27 mouse cellular contexts compared by ENCODE assay signal in genomic region chr5:99587994-99588393, GRCm38 (mm10).
DNase-seq lines count a peak whose midpoint lies in the region; ATAC-seq and TF ChIP-seq lines count a peak whose summit lies in the region.
"Had no signal": no experiment of that assay in that cellular context is flagged by ENCODE, and none has a peak within 500 bp of the region (broad histone marks: within the 10 kb centered on the region; RNA-seq: fewer than 3 reads in every experiment).

No protein-coding gene starts in this region.

- H3K9ac ChIP-seq in forebrain, embryonic 16.5 days (replicated peaks; ENCODE audit: low read depth, low read length), result no peak overlapping the region
- no peak overlapping the region for H3K9ac ChIP-seq in forebrain, embryonic 14.5 days (ENCODE audit: low read length)
- no peak overlapping the region for H3K9ac ChIP-seq in midbrain, embryonic 16.5 days (ENCODE audit: low read depth, low read length)
- H3K9ac ChIP-seq: embryonic facial prominence, embryonic 12.5 days; embryonic facial prominence, embryonic 15.5 days; forebrain, embryonic 12.5 days; heart, embryonic 12.5 days; heart, embryonic 15.5 days; hindbrain, embryonic 12.5 days; hindbrain, embryonic 15.5 days had no signal

- peaks cover 14% of the 10 kb centered on the region for H3K4me1 ChIP-seq in forebrain, embryonic 16.5 days (replicated peaks; ENCODE audit: control insufficient read depth, insufficient read depth, low read length)
- no peaks in the 10 kb centered on the region; the same call in 1 of the 2 replicates for H3K4me1 ChIP-seq in forebrain, embryonic 14.5 days (ENCODE audit: control insufficient read depth, insufficient read depth, low read length)
- H3K4me1 ChIP-seq in midbrain, embryonic 16.5 days (ENCODE audit: control insufficient read depth, insufficient read depth, low read length), result peaks cover 13% of the 10 kb centered on the region
- H3K4me1 ChIP-seq: embryonic facial prominence, embryonic 12.5 days; forebrain, embryonic 12.5 days; heart, embryonic 12.5 days; heart, embryonic 15.5 days; hindbrain, embryonic 12.5 days had no signal

- intact Hi-C loops in left cerebral cortex, adult 2 months (cut with DNase I), result no loop called here
- intact Hi-C loops in left cerebral cortex, postnatal 4 days (cut with DNase I), result loop anchor here (10.0 kb wide), 1 partner anchor 333 kb away; no protein-coding TSS in a partner anchor

- WGBS in forebrain, embryonic 16.5 days, result 62% methylated on average over 5 of the region's 5 CpGs
- 76% methylated on average over 5 of the region's 5 CpGs for WGBS in forebrain, embryonic 14.5 days
- 75% methylated on average over 5 of the region's 5 CpGs for WGBS in midbrain, embryonic 16.5 days

- H3K27ac ChIP-seq in forebrain, embryonic 16.5 days (ENCODE audit: low read length), result peak overlapping the region; percentile 41; the same call in 1 of the 2 replicates
- no peak overlapping the region for H3K27ac ChIP-seq in forebrain, embryonic 14.5 days (ENCODE audit: low read depth, low read length)
- H3K27ac ChIP-seq in left cerebral cortex, adult 2 months, result peak overlapping the region; percentile 77
- no peak overlapping the region for H3K27ac ChIP-seq in midbrain, embryonic 16.5 days (ENCODE audit: low read length)
- H3K27ac ChIP-seq: embryonic facial prominence, embryonic 12.5 days; embryonic facial prominence, embryonic 15.5 days; forebrain, embryonic 12.5 days; gastrocnemius, adult 2 months; heart, embryonic 15.5 days; hindbrain, embryonic 12.5 days; hindbrain, embryonic 15.5 days had no signal

- H3K36me3 ChIP-seq in forebrain, embryonic 16.5 days (ENCODE audit: control insufficient read depth, insufficient read depth), result no peaks in the 10 kb centered on the region
- no peaks in the 10 kb centered on the region for H3K36me3 ChIP-seq in forebrain, embryonic 14.5 days (ENCODE audit: control insufficient read depth, insufficient read depth, low read length)
- no peaks in the 10 kb centered on the region for H3K36me3 ChIP-seq in midbrain, embryonic 16.5 days (ENCODE audit: control insufficient read depth, insufficient read depth, low read length)
- H3K36me3 ChIP-seq: embryonic facial prominence, embryonic 12.5 days; embryonic facial prominence, embryonic 15.5 days; forebrain, embryonic 12.5 days; heart, embryonic 12.5 days; heart, embryonic 15.5 days; hindbrain, embryonic 12.5 days; hindbrain, embryonic 15.5 days had no signal

- no peak overlapping the region for H3K4me3 ChIP-seq in forebrain, embryonic 16.5 days (replicated peaks; ENCODE audit: low read length)
- no peak overlapping the region for H3K4me3 ChIP-seq in forebrain, embryonic 14.5 days (ENCODE audit: low read depth, low read length)
- H3K4me3 ChIP-seq in left cerebral cortex, adult 2 months, result no peak overlapping the region; the same call in 1 of the 2 replicates
- H3K4me3 ChIP-seq in midbrain, embryonic 16.5 days (ENCODE audit: low read depth, low read length), result no peak overlapping the region
- H3K4me3 ChIP-seq: embryonic facial prominence, embryonic 12.5 days; embryonic facial prominence, embryonic 15.5 days; forebrain, embryonic 12.5 days; gastrocnemius, adult 2 months; heart, embryonic 12.5 days; heart, embryonic 15.5 days; hindbrain, embryonic 12.5 days; hindbrain, embryonic 15.5 days had no signal

- no peak for DNase-seq in forebrain, embryonic 14.5 days (ENCODE audit: low spot score)
- DNase-seq in left cerebral cortex, adult 2 months (ENCODE audit: extremely low spot score in 1 of 2, low spot score in 2 of 2), result no peak
- no peak for DNase-seq in left cerebral cortex, postnatal 4 days
- peak; percentile 68 for DNase-seq in brain, adult 2 months (ENCODE audit: low read depth, low spot score)
- DNase-seq: adrenal gland, adult 2 months; adrenal gland, postnatal 14 days; B cell, adult 2 months; cerebellum, adult 11-12 months; cerebellum, adult 8-10 months; cerebellum, postnatal 10 days; gastrocnemius, adult 2 months; gastrocnemius, postnatal 14 days; heart, adult 18-20 months; heart, postnatal 10 days; heart, postnatal 4 days; kidney, adult 2 months had no signal

- H3K9me3 ChIP-seq in forebrain, embryonic 16.5 days (ENCODE audit: control insufficient read depth, low read length), result no peaks in the 10 kb centered on the region
- H3K9me3 ChIP-seq in forebrain, embryonic 14.5 days (replicated peaks; ENCODE audit: control insufficient read depth, low read length), result no peaks in the 10 kb centered on the region
- H3K9me3 ChIP-seq in midbrain, embryonic 16.5 days (replicated peaks; ENCODE audit: control insufficient read depth, low read length, poor library complexity, severe bottlenecking), result no peaks in the 10 kb centered on the region
- H3K9me3 ChIP-seq: embryonic facial prominence, embryonic 12.5 days; embryonic facial prominence, embryonic 15.5 days; forebrain, embryonic 12.5 days; heart, embryonic 12.5 days; heart, embryonic 15.5 days; hindbrain, embryonic 12.5 days; hindbrain, embryonic 15.5 days had no signal

- no peak overlapping the region for H3K4me2 ChIP-seq in forebrain, embryonic 16.5 days (ENCODE audit: low read length)
- H3K4me2 ChIP-seq in forebrain, embryonic 14.5 days (ENCODE audit: low read length), result no peak overlapping the region
- no peak overlapping the region for H3K4me2 ChIP-seq in midbrain, embryonic 16.5 days (ENCODE audit: low read length)
- H3K4me2 ChIP-seq: embryonic facial prominence, embryonic 12.5 days; embryonic facial prominence, embryonic 15.5 days; forebrain, embryonic 12.5 days; heart, embryonic 12.5 days; heart, embryonic 15.5 days; hindbrain, embryonic 12.5 days; hindbrain, embryonic 15.5 days had no signal

- no peaks in the 10 kb centered on the region for H3K27me3 ChIP-seq in forebrain, embryonic 16.5 days (replicated peaks; ENCODE audit: control insufficient read depth, insufficient read depth, low read length)
- H3K27me3 ChIP-seq in forebrain, embryonic 14.5 days (replicated peaks; ENCODE audit: control insufficient read depth, insufficient read depth, low read length), result no peaks in the 10 kb centered on the region
- H3K27me3 ChIP-seq in midbrain, embryonic 16.5 days (ENCODE audit: control insufficient read depth, insufficient read depth, low read depth, low read length), result no peaks in the 10 kb centered on the region
- H3K27me3 ChIP-seq: CH12.LX; embryonic facial prominence, embryonic 12.5 days; embryonic facial prominence, embryonic 15.5 days; heart, embryonic 12.5 days; heart, embryonic 15.5 days; hindbrain, embryonic 12.5 days; hindbrain, embryonic 15.5 days had no signal

- no peak for ATAC-seq in forebrain, embryonic 16.5 days
- ATAC-seq in forebrain, embryonic 14.5 days, result no peak
- no peak for ATAC-seq in midbrain, embryonic 16.5 days
- ATAC-seq: intestine, postnatal 0 days had no signal

- TF ChIP-seq CTCF in left cerebral cortex, adult 2 months (IDR thresholded peaks at IDR 0.05), result no peak

Comparison
In these comparisons a context has a peak if more than half of its experiments do, and no peak if none do; other contexts are left out.
1. H3K27ac ChIP-seq: peak in forebrain, embryonic 16.5 days (single experiment) and left cerebral cortex, adult 2 months (single experiment); none in forebrain, embryonic 14.5 days (single experiment) and midbrain, embryonic 16.5 days (single experiment).